Mouse (Mus musculus): ENCODE measurements around the gene Fscn2. TPM values are rescaled to one million over a fixed set of nuclear protein-coding genes. Genes with fewer than 3 reads are reported as not detected.

The Fscn2 gene
- polyA plus RNA-seq, 1 experiment = not detected

DNA sequence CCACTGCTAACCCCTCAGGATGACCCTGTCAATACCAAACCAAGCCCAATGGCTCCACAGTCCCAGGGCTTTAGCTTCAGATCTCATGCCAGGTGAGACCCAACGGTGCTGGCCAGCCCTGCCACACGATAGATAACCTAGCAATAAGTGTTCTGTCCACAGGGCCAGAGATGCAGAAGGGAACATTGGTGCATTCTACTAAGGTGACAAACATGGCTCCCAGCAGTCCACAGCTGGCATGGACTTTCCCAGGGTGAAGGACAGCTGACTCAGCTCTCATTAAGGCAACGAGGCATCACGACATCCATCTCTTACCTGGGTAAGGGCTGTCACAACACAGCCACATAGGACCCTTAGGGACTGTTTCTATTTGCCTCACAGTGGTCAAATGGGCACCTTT lies 19.8 kb downstream of the Fscn2 start:
- H3K27ac ChIP-seq (ENCODE audit: insufficient read depth, low read depth, low read length) = no peak overlapping the region
- H3K4me1 ChIP-seq (ENCODE audit: control insufficient read depth, insufficient read depth, insufficient read length, low read length) = peaks cover 8% of the 10 kb centered on the region
- H3K27me3 ChIP-seq (ENCODE audit: control insufficient read depth, insufficient read depth, low read length) = no peaks in the 10 kb centered on the region
- H3K4me3 ChIP-seq (ENCODE audit: low read depth, low read length) = no peak overlapping the region
- 94% methylated on average over 4 of the region's 4 CpGs for WGBS
- no peak for TF ChIP-seq CTCF (IDR thresholded peaks at IDR 0.05; ENCODE audit: extremely low read depth, insufficient read length, insufficient replicate concordance, low read depth, low read length)
- no peak for TF ChIP-seq POLR2A (IDR thresholded peaks at IDR 0.05; ENCODE audit: low read depth, low read length)
- peaks cover 46% of the 10 kb centered on the region for H3K36me3 ChIP-seq (ENCODE audit: control insufficient read depth, insufficient read depth, low read length)

DNA sequence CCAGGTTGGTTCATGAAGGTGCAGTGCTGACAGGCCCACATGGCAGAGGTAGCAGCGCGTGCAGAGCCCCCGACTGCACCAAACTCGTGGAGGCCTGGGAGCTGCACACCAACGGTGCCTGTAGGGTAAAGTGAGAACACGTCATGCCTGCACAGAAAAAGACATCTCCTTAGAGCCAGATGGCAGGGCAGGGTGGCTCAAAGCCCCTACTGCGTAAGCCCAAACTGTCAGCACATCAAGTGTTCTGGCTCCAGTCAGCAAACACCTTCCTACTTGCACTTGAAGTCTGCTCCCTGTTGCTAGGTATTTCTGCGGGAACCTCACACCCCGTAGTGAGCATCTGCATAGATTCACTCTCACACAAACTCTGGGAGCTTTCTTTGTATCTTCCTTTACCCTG lies 21.2 kb downstream of the Fscn2 start:
- no peak overlapping the region for H3K27ac ChIP-seq (ENCODE audit: insufficient read depth, low read depth, low read length)
- peaks cover 8% of the 10 kb centered on the region for H3K4me1 ChIP-seq (ENCODE audit: control insufficient read depth, insufficient read depth, insufficient read length, low read length)
- 95% methylated on average over 9 of the region's 9 CpGs for WGBS
- H3K4me3 ChIP-seq (ENCODE audit: low read depth, low read length) = no peak overlapping the region
- H3K36me3 ChIP-seq (ENCODE audit: control insufficient read depth, insufficient read depth, low read length) = peaks cover 46% of the 10 kb centered on the region
- H3K27me3 ChIP-seq (ENCODE audit: control insufficient read depth, insufficient read depth, low read length) = no peaks in the 10 kb centered on the region
- TF ChIP-seq POLR2A (IDR thresholded peaks at IDR 0.05; ENCODE audit: low read depth, low read length) (no peak), CTCF (IDR thresholded peaks at IDR 0.05; ENCODE audit: extremely low read depth, insufficient read length, insufficient replicate concordance, low read depth, low read length) (no peak)

DNA sequence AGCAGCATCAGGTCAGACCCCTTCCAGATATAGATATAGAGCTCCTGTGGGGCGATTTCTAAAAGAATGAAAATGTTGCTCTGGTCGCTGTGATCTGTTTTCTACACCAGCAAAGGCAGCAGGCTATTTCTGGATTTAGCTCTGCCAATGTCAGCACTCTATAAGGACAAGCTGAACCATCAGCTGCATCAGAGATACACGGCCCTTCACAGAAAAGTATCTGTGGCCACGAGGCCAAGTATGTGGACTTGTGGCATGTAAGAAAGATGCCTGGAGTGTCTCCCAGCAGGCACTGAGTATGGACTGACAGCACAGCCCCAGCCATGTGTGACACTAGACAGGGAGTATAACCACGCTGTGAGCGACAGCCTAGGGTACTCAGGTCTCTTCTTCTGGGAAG lies 25.3 kb downstream of the Fscn2 start:
- Histone ChIP-seq H3K4me3 (ENCODE audit: low read depth, low read length) (no peak overlapping the region), H3K4me1 (ENCODE audit: control insufficient read depth, insufficient read depth, insufficient read length, low read length) (no peaks in the 10 kb centered on the region), H3K27me3 (ENCODE audit: control insufficient read depth, insufficient read depth, low read length) (no peaks in the 10 kb centered on the region), H3K36me3 (ENCODE audit: control insufficient read depth, insufficient read depth, low read length) (peaks cover 55% of the 10 kb centered on the region), H3K27ac (ENCODE audit: insufficient read depth, low read depth, low read length) (no peak overlapping the region)
- TF ChIP-seq CTCF (IDR thresholded peaks at IDR 0.05; ENCODE audit: extremely low read depth, insufficient read length, insufficient replicate concordance, low read depth, low read length) = no peak
- no peak for TF ChIP-seq POLR2A (IDR thresholded peaks at IDR 0.05; ENCODE audit: low read depth, low read length)
- WGBS = 93% methylated on average over 6 of the region's 6 CpGs

DNA sequence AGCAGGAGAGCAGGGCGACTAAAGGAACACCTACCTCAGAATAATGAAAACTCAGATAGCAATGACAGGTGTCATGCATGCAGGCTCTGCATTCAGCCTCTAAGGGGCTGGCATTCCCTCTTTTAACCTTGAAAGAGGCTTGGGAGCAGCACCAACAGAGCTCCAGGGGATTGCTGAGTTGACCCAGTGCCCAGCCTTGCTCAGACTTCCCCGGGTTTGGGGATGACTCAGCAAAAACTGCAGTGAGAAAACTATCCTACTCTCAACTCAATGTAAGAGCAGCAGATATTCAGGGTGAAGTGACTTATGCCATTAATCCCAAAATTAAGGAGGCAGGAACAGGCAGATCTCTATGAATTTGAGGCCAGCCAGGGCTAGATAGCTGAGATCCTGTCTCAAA lies 25.8 kb downstream of the Fscn2 start:
- Histone ChIP-seq H3K27me3 (ENCODE audit: control insufficient read depth, insufficient read depth, low read length) (no peaks in the 10 kb centered on the region), H3K4me1 (ENCODE audit: control insufficient read depth, insufficient read depth, insufficient read length, low read length) (no peaks in the 10 kb centered on the region), H3K4me3 (ENCODE audit: low read depth, low read length) (no peak overlapping the region), H3K27ac (ENCODE audit: insufficient read depth, low read depth, low read length) (no peak overlapping the region), H3K36me3 (ENCODE audit: control insufficient read depth, insufficient read depth, low read length) (peaks cover 51% of the 10 kb centered on the region)
- 52% methylated on average over 2 of the region's 2 CpGs for WGBS
- TF ChIP-seq CTCF (IDR thresholded peaks at IDR 0.05; ENCODE audit: extremely low read depth, insufficient read length, insufficient replicate concordance, low read depth, low read length) (no peak), POLR2A (IDR thresholded peaks at IDR 0.05; ENCODE audit: low read depth, low read length) (no peak)

DNA sequence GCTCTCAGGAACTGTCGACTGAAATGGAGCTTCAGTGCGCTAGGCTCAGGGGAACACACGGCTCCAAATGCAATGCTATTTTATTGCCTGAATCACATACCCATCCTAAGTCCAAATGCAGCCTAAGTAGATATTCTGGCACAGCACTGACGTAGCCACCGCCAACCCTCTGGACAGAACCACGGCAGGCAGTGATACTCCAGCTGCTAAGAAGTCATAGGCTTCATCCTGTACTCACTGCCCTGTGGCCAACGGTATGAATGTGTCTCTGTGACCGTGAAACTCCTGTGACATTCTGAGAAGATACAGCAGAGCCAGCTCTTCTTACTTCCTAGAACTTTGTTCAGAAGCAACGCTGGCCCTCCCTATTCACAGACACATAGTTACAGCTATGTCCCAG lies 27.2 kb downstream of the Fscn2 start:
- peaks cover 47% of the 10 kb centered on the region for H3K36me3 ChIP-seq (ENCODE audit: control insufficient read depth, insufficient read depth, low read length)
- no peaks in the 10 kb centered on the region for H3K27me3 ChIP-seq (ENCODE audit: control insufficient read depth, insufficient read depth, low read length)
- no peak overlapping the region for H3K27ac ChIP-seq (ENCODE audit: insufficient read depth, low read depth, low read length)
- no peaks in the 10 kb centered on the region for H3K4me1 ChIP-seq (ENCODE audit: control insufficient read depth, insufficient read depth, insufficient read length, low read length)
- H3K4me3 ChIP-seq (ENCODE audit: low read depth, low read length) = no peak overlapping the region
- TF ChIP-seq CTCF (IDR thresholded peaks at IDR 0.05; ENCODE audit: extremely low read depth, insufficient read length, insufficient replicate concordance, low read depth, low read length) = no peak
- no peak for TF ChIP-seq POLR2A (IDR thresholded peaks at IDR 0.05; ENCODE audit: low read depth, low read length)
- WGBS = 89% methylated on average over 9 of the region's 9 CpGs

DNA sequence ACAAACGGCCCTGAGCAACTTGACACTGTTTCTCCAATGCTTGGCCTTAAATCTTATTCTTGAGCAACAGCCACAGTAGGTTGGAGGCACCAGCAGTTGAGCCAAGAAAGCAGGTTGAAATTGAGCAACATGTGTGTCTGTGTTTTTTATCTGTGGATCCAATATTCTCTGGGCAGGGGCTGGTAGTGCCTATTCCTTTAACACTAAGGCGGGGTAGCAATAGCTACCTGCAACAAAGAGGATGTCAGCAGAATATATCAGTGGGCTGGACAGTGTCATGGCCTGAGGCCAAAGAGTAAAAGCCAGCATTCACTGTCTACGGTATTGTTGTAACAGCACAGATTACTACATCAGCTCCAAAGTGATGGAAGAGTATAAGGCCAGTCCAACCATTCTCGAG lies 34.3 kb downstream of the Fscn2 start:
- Histone ChIP-seq H3K4me1 (ENCODE audit: control insufficient read depth, insufficient read depth, insufficient read length, low read length) (peaks cover 3% of the 10 kb centered on the region; the same call in 1 of the 2 replicates), H3K36me3 (ENCODE audit: control insufficient read depth, insufficient read depth, low read length) (peaks cover 49% of the 10 kb centered on the region), H3K27ac (ENCODE audit: insufficient read depth, low read depth, low read length) (no peak overlapping the region), H3K27me3 (ENCODE audit: control insufficient read depth, insufficient read depth, low read length) (no peaks in the 10 kb centered on the region), H3K4me3 (ENCODE audit: low read depth, low read length) (no peak overlapping the region)
- WGBS = 70% methylated on average over 4 of the region's 4 CpGs
- TF ChIP-seq CTCF (IDR thresholded peaks at IDR 0.05; ENCODE audit: extremely low read depth, insufficient read length, insufficient replicate concordance, low read depth, low read length) (no peak), POLR2A (IDR thresholded peaks at IDR 0.05; ENCODE audit: low read depth, low read length) (no peak)

DNA sequence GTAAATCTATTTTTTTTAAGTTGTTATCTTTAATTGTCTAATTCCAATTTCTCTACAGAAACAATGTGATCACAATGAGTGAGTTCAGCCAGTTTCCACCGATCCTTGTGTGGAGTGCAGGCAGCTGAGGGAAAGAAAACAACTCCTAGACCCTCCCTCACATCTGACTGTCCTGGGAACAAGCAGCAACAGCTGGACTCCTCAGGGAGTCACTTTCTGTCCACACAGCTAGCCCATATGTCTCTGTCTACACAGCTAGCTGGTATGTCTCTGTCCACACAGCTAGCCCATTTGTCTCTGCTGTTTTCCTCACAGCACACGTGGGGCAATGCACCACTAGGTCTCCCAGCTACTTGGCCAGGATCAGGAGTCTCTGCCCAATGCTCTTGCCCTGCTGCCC lies 36.3 kb downstream of the Fscn2 start:
- 78% methylated on average over 2 of the region's 2 CpGs for WGBS
- Histone ChIP-seq H3K36me3 (ENCODE audit: control insufficient read depth, insufficient read depth, low read length) (peaks cover 59% of the 10 kb centered on the region), H3K27me3 (ENCODE audit: control insufficient read depth, insufficient read depth, low read length) (no peaks in the 10 kb centered on the region), H3K4me3 (ENCODE audit: low read depth, low read length) (no peak overlapping the region), H3K27ac (ENCODE audit: insufficient read depth, low read depth, low read length) (no peak overlapping the region), H3K4me1 (ENCODE audit: control insufficient read depth, insufficient read depth, insufficient read length, low read length) (peaks cover 3% of the 10 kb centered on the region; the same call in 1 of the 2 replicates)
- TF ChIP-seq POLR2A (IDR thresholded peaks at IDR 0.05; ENCODE audit: low read depth, low read length) (no peak), CTCF (IDR thresholded peaks at IDR 0.05; ENCODE audit: extremely low read depth, insufficient read length, insufficient replicate concordance, low read depth, low read length) (no peak)

DNA sequence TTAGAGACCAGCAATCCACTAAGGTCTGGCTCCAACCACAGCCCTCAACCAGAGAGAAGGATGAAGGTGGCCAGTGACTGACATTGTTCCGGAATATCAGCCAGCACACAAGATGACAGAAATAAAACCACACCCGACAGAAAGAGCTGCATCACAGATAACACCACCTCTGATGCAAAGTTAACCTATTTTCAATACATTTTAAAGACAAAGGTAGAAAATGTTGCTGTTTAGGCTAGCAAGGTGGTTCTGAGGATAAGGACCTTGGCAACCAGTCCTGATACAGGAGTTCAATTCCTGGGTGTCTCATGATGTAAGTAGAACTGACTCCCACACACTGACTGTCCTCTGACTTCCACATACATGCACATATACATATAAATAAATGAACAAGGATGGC lies 38.0 kb downstream of the Fscn2 start:
- WGBS = 92% methylated on average over 2 of the region's 2 CpGs
- no peak overlapping the region for H3K27ac ChIP-seq (ENCODE audit: insufficient read depth, low read depth, low read length)
- H3K36me3 ChIP-seq (ENCODE audit: control insufficient read depth, insufficient read depth, low read length) = peaks cover 60% of the 10 kb centered on the region
- H3K4me1 ChIP-seq (ENCODE audit: control insufficient read depth, insufficient read depth, insufficient read length, low read length) = peaks cover 5% of the 10 kb centered on the region; the same call in 1 of the 2 replicates
- TF ChIP-seq CTCF (IDR thresholded peaks at IDR 0.05; ENCODE audit: extremely low read depth, insufficient read length, insufficient replicate concordance, low read depth, low read length) = no peak
- no peak for TF ChIP-seq POLR2A (IDR thresholded peaks at IDR 0.05; ENCODE audit: low read depth, low read length)
- H3K27me3 ChIP-seq (ENCODE audit: control insufficient read depth, insufficient read depth, low read length) = no peaks in the 10 kb centered on the region
- H3K4me3 ChIP-seq (ENCODE audit: low read depth, low read length) = no peak overlapping the region

All from small intestine, adult 2 months (tissue).